25 mouse cellular contexts compared by ENCODE assay signal in the genomic region with DNA sequence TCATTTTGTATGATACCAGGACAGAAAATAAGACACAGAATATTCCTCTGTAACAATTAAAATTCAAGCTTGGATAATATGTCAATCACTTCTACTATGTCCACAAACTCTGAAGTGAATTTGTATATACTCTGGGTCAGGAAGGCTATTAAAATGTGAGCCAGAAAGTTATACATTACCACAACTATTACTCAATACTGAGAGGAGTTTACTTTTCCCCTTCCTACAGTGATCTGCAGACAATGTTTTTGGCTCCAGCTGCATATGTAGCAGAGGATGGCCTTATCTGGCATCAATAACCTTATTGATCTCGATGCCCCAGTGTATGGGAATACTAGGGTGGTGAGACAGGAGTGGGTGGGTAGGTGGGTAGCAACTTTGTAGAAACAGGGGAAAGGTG.
"Had no signal": no experiment of that assay in that cellular context is flagged by ENCODE, and none has a peak within 500 bp of the region (broad histone marks: within the 10 kb centered on the region; RNA-seq: fewer than 3 reads in every experiment).

No protein-coding gene starts in this region.

- H3K36me3 ChIP-seq: heart, embryonic 13.5 days; heart, embryonic 15.5 days; hindbrain, embryonic 13.5 days; hindbrain, embryonic 15.5 days; kidney, embryonic 15.5 days; limb, embryonic 13.5 days; limb, embryonic 15.5 days had no signal

- H3K4me3 ChIP-seq: heart, adult 2 months; heart, embryonic 13.5 days; heart, embryonic 15.5 days; hindbrain, embryonic 13.5 days; hindbrain, embryonic 15.5 days; kidney, embryonic 15.5 days; layer of hippocampus, adult 2 months; limb, embryonic 13.5 days; limb, embryonic 15.5 days had no signal

- H3K9me3 ChIP-seq: heart, embryonic 13.5 days; heart, embryonic 15.5 days; hindbrain, embryonic 13.5 days; hindbrain, embryonic 15.5 days; kidney, embryonic 15.5 days; limb, embryonic 13.5 days; limb, embryonic 15.5 days had no signal

- ATAC-seq: hindbrain, postnatal 0 days; intestine, embryonic 16.5 days had no signal

- H3K4me2 ChIP-seq: heart, embryonic 11.5 days; heart, embryonic 13.5 days; heart, embryonic 15.5 days; hindbrain, embryonic 13.5 days; hindbrain, embryonic 15.5 days; kidney, embryonic 15.5 days; limb, embryonic 13.5 days; limb, embryonic 15.5 days had no signal

- H3K27me3 ChIP-seq: heart, embryonic 13.5 days; heart, embryonic 15.5 days; hindbrain, embryonic 13.5 days; hindbrain, embryonic 15.5 days; kidney, embryonic 15.5 days; limb, embryonic 13.5 days; limb, embryonic 15.5 days had no signal

- H3K27ac ChIP-seq: heart, adult 2 months; heart, embryonic 13.5 days; heart, embryonic 15.5 days; hindbrain, embryonic 13.5 days; hindbrain, embryonic 15.5 days; hindbrain, postnatal 0 days; kidney, embryonic 15.5 days; kidney, postnatal 0 days; layer of hippocampus, adult 2 months; limb, embryonic 13.5 days; limb, embryonic 15.5 days had no signal

- H3K4me1 ChIP-seq: heart, embryonic 13.5 days; heart, embryonic 15.5 days; hindbrain, embryonic 13.5 days; hindbrain, embryonic 15.5 days; kidney, embryonic 15.5 days; limb, embryonic 13.5 days; limb, embryonic 15.5 days had no signal

- H3K9ac ChIP-seq: heart, embryonic 13.5 days; heart, embryonic 15.5 days; hindbrain, embryonic 13.5 days; hindbrain, embryonic 15.5 days; kidney, embryonic 15.5 days; limb, embryonic 13.5 days; limb, embryonic 15.5 days had no signal

- DNase-seq: gastrocnemius, postnatal 14 days; gastrocnemius, postnatal 36 days; heart, adult 11 months; heart, adult 2 months; heart, postnatal 14 days; heart, postnatal 36 days; kidney, adult 11 months; kidney, adult 2 months; kidney, adult 9 months; kidney, postnatal 14 days; kidney, postnatal 36 days; left cerebral cortex, postnatal 4 days; lung, adult 18-20 months had no signal
